ENCODE assay signal across 21 mouse cellular contexts in genomic region chr11:5737137-5737536, GRCm38 (mm10). TPM values are rescaled to one million over a fixed set of nuclear protein-coding genes. Genes with fewer than 3 reads are reported as not detected.
DNase-seq lines count a peak whose midpoint lies in the region; ATAC-seq lines count a peak whose summit lies in the region.
"Had no signal": no experiment of that assay in that cellular context is flagged by ENCODE, and none has a peak within 500 bp of the region (broad histone marks: within the 10 kb centered on the region; RNA-seq: fewer than 3 reads in every experiment).

No protein-coding gene starts in this region.

- H3K27me3 ChIP-seq in forebrain, embryonic 11.5 days (ENCODE audit: control insufficient read depth, insufficient read depth, low read length) = no peaks in the 10 kb centered on the region
- no peaks in the 10 kb centered on the region for H3K27me3 ChIP-seq in forebrain, embryonic 15.5 days
- no peaks in the 10 kb centered on the region for H3K27me3 ChIP-seq in intestine, embryonic 16.5 days (replicated peaks; ENCODE audit: control insufficient read depth, insufficient read depth, low read length)
- H3K27me3 ChIP-seq: CH12.LX; heart, embryonic 12.5 days; hindbrain, embryonic 13.5 days; limb, embryonic 15.5 days; liver, embryonic 15.5 days; neural tube, embryonic 12.5 days had no signal

- WGBS in forebrain, embryonic 11.5 days = 90% methylated on average over 5 of the region's 5 CpGs
- WGBS in forebrain, embryonic 15.5 days = 92% methylated on average over 5 of the region's 5 CpGs
- WGBS in intestine, embryonic 16.5 days = 60% methylated on average over 5 of the region's 5 CpGs

- H3K9ac ChIP-seq in forebrain, embryonic 11.5 days (ENCODE audit: low read length) = no peak overlapping the region
- H3K9ac ChIP-seq in forebrain, embryonic 15.5 days (replicated peaks) = no peak overlapping the region
- no peak overlapping the region for H3K9ac ChIP-seq in intestine, embryonic 16.5 days (ENCODE audit: low read depth, low read length)
- H3K9ac ChIP-seq: forebrain, postnatal 0 days; heart, embryonic 12.5 days; hindbrain, embryonic 13.5 days; limb, embryonic 15.5 days; liver, embryonic 15.5 days; neural tube, embryonic 12.5 days had no signal

- H3K4me2 ChIP-seq in forebrain, embryonic 11.5 days (ENCODE audit: low read depth, low read length, severe bottlenecking) = no peak overlapping the region
- no peak overlapping the region for H3K4me2 ChIP-seq in forebrain, embryonic 15.5 days (replicated peaks)
- no peak overlapping the region for H3K4me2 ChIP-seq in intestine, embryonic 16.5 days (ENCODE audit: low read depth, low read length)
- H3K4me2 ChIP-seq: heart, embryonic 12.5 days; hindbrain, embryonic 13.5 days; limb, embryonic 15.5 days; liver, embryonic 15.5 days; midbrain, embryonic 11.5 days; neural tube, embryonic 12.5 days had no signal

- no peak for ATAC-seq in forebrain, embryonic 11.5 days (replicated peaks; ENCODE audit: low FRiP score)
- ATAC-seq in forebrain, embryonic 15.5 days (replicated peaks) = no peak
- peak; percentile 45 for ATAC-seq in intestine, embryonic 16.5 days
- ATAC-seq: forebrain, postnatal 0 days had no signal

- DNase-seq in forebrain, embryonic 11.5 days (ENCODE audit: low spot score) = peak; percentile 18
- DNase-seq in Muller cell, postnatal 12 days (ENCODE audit: inconsistent ontology term) = peak; percentile 46
- DNase-seq in urinary bladder, postnatal 4 days (ENCODE audit: low spot score in 2 of 2) = no peak
- DNase-seq in urinary bladder, postnatal 36 days (ENCODE audit: low spot score in 2 of 2) = no peak
- no peak for DNase-seq in T-cell, adult 2 months (ENCODE audit: low spot score)
- DNase-seq: cerebellum, adult 11 months; cerebellum, postnatal 14 days; embryo, embryonic 11 days; forebrain, postnatal 0 days; heart, postnatal 14 days; right cerebral cortex, adult 18-20 months; thymus, postnatal 36 days had no signal

- peaks cover 2% of the 10 kb centered on the region; the same call in 1 of the 2 replicates for H3K4me1 ChIP-seq in forebrain, embryonic 11.5 days (replicated peaks; ENCODE audit: control insufficient read depth, insufficient read depth, low read length)
- peaks cover 16% of the 10 kb centered on the region for H3K4me1 ChIP-seq in forebrain, embryonic 15.5 days
- H3K4me1 ChIP-seq in intestine, embryonic 16.5 days (ENCODE audit: control insufficient read depth, insufficient read depth, low read length) = peaks cover 27% of the 10 kb centered on the region

- no peaks in the 10 kb centered on the region for H3K36me3 ChIP-seq in forebrain, embryonic 11.5 days (ENCODE audit: control insufficient read depth, insufficient read depth, low read length)
- H3K36me3 ChIP-seq in forebrain, embryonic 15.5 days = no peaks in the 10 kb centered on the region
- H3K36me3 ChIP-seq in intestine, embryonic 16.5 days (ENCODE audit: control insufficient read depth, insufficient read depth, low read length) = no peaks in the 10 kb centered on the region
- H3K36me3 ChIP-seq: hindbrain, embryonic 13.5 days; liver, embryonic 15.5 days; neural tube, embryonic 12.5 days had no signal

- H3K4me3 ChIP-seq in forebrain, embryonic 11.5 days (ENCODE audit: low read depth, low read length) = no peak overlapping the region
- H3K4me3 ChIP-seq in forebrain, embryonic 15.5 days = no peak overlapping the region
- no peak overlapping the region for H3K4me3 ChIP-seq in intestine, embryonic 16.5 days (ENCODE audit: low read length)
- H3K4me3 ChIP-seq: heart, embryonic 12.5 days; hindbrain, embryonic 13.5 days; limb, embryonic 15.5 days; liver, embryonic 15.5 days; neural tube, embryonic 12.5 days had no signal

- no peak overlapping the region for H3K27ac ChIP-seq in forebrain, embryonic 11.5 days (ENCODE audit: low read depth, low read length)
- no peak overlapping the region for H3K27ac ChIP-seq in forebrain, embryonic 15.5 days (replicated peaks)
- no peak overlapping the region; the same call in 1 of the 2 replicates for H3K27ac ChIP-seq in intestine, embryonic 16.5 days (ENCODE audit: low read length)
- H3K27ac ChIP-seq: hindbrain, embryonic 13.5 days; limb, embryonic 15.5 days; liver, embryonic 15.5 days; neural tube, embryonic 12.5 days had no signal

- H3K9me3 ChIP-seq in forebrain, embryonic 11.5 days (ENCODE audit: control insufficient read depth, low read length) = no peaks in the 10 kb centered on the region
- H3K9me3 ChIP-seq in forebrain, embryonic 15.5 days = no peaks in the 10 kb centered on the region
- H3K9me3 ChIP-seq in intestine, embryonic 16.5 days (ENCODE audit: control insufficient read depth, low read length) = no peaks in the 10 kb centered on the region
- H3K9me3 ChIP-seq: heart, embryonic 12.5 days; hindbrain, embryonic 13.5 days; limb, embryonic 15.5 days; liver, embryonic 15.5 days; neural tube, embryonic 12.5 days had no signal

RNA-seq across cellular contexts. Expression of gene Mrps24, which starts 21.7 kb away (rescaled TPM):
- 166 TPM in 2 replicates for polyA plus RNA-seq in forebrain, embryonic 11.5 days (2014; fragmentation: Nextera tagmentation; extraction: Ambion mirVana)
- 177 and 180 TPM in 2 replicates for polyA plus RNA-seq in forebrain, embryonic 15.5 days (2015; fragmentation: Nextera tagmentation; extraction: Ambion mirVana)
- 219 and 236 TPM in 2 replicates for polyA plus RNA-seq in intestine, embryonic 16.5 days (2015; fragmentation: Nextera tagmentation; extraction: Ambion mirVana)

RNA-seq across cellular contexts. Expression of gene Urgcp, which starts 25.0 kb away (rescaled TPM):
- polyA plus RNA-seq in forebrain, embryonic 11.5 days (2014; fragmentation: Nextera tagmentation; extraction: Ambion mirVana) = 19.1 and 20.1 TPM in 2 replicates
- polyA plus RNA-seq in forebrain, embryonic 15.5 days (2015; fragmentation: Nextera tagmentation; extraction: Ambion mirVana) = 31.6 and 32.4 TPM in 2 replicates
- polyA plus RNA-seq in intestine, embryonic 16.5 days (2015; fragmentation: Nextera tagmentation; extraction: Ambion mirVana) = 21.6 and 23.7 TPM in 2 replicates

RNA-seq across cellular contexts. Expression of gene Dbnl, which starts 51.2 kb away (rescaled TPM):
- 152 and 157 TPM in 2 replicates for polyA plus RNA-seq in forebrain, embryonic 11.5 days (2014; fragmentation: Nextera tagmentation; extraction: Ambion mirVana)
- 138 and 140 TPM in 2 replicates for polyA plus RNA-seq in forebrain, embryonic 15.5 days (2015; fragmentation: Nextera tagmentation; extraction: Ambion mirVana)
- 141 and 147 TPM in 2 replicates for polyA plus RNA-seq in intestine, embryonic 16.5 days (2015; fragmentation: Nextera tagmentation; extraction: Ambion mirVana)

Comparison
In these comparisons a context has a peak if more than half of its experiments do, and no peak if none do; other contexts are left out.
1. DNase-seq: peak in forebrain, embryonic 11.5 days (single experiment) and Muller cell, postnatal 12 days (single experiment); none in urinary bladder, postnatal 4 days (0 of 2), urinary bladder, postnatal 36 days (0 of 2) and T-cell, adult 2 months (single experiment).